Comparison of ENCODE assay signal across 7 mouse cellular contexts in genomic region chr6:149119853-149120252, GRCm38 (mm10). TPM values are rescaled to one million over a fixed set of nuclear protein-coding genes. Genes with fewer than 3 reads are reported as not detected.
DNase-seq lines count a peak whose midpoint lies in the region; ATAC-seq and TF ChIP-seq lines count a peak whose summit lies in the region.

No protein-coding gene starts in this region.

- no peaks in the 10 kb centered on the region for H3K4me1 ChIP-seq in lung, postnatal 0 days (ENCODE audit: insufficient read depth, low read depth, low read length)

- H3K27me3 ChIP-seq in lung, postnatal 0 days (replicated peaks; ENCODE audit: insufficient read depth, low read length): no peaks in the 10 kb centered on the region

- H3K36me3 ChIP-seq in lung, postnatal 0 days (ENCODE audit: insufficient read depth, low read length): no peaks in the 10 kb centered on the region

- H3K4me2 ChIP-seq in lung, postnatal 0 days (replicated peaks; ENCODE audit: low read depth, low read length): no peak overlapping the region

- DNase-seq in CD8-positive naive resting alpha-beta T cell, adult 2 months (ENCODE audit: low read depth in 2 of 2, low spot score in 2 of 2): peak; percentile 37 to 67
- peak; percentile 36 for DNase-seq in MEL-GATA-1-ER (ENCODE audit: extremely low read depth, low read depth)
- peak; percentile 80 for DNase-seq in embryo, embryonic 11 days
- peak; percentile 36 to 76 for DNase-seq in heart, postnatal 14 days
- peak; percentile 75 to 81 for DNase-seq in kidney, postnatal 36 days
- DNase-seq in lung, postnatal 0 days (ENCODE audit: low spot score): peak; percentile 85
- DNase-seq in right cerebral cortex, postnatal 10 days (ENCODE audit: low spot score in 2 of 2): peak; percentile 54 to 61

- WGBS in lung, postnatal 0 days: 16% methylated on average over 2 of the region's 2 CpGs

- H3K27ac ChIP-seq in lung, postnatal 0 days (ENCODE audit: low read length): no peak overlapping the region

- no peak for TF ChIP-seq EP300 in lung, postnatal 0 days (IDR thresholded peaks at IDR 0.05)

- intact Hi-C loops in heart, postnatal 14 days (cut with DNase I): loop anchor here (1.0 to 2.0 kb wide), 3 partner anchors 19 to 109 kb away; partner anchors contain the start of gene Dennd5b

- peak; percentile 30 for ATAC-seq in lung, postnatal 0 days

- no peak overlapping the region for H3K4me3 ChIP-seq in lung, postnatal 0 days (ENCODE audit: low read depth, low read length)

- H3K9me3 ChIP-seq in lung, postnatal 0 days (ENCODE audit: low read length): no peaks in the 10 kb centered on the region

- peak; percentile 85 for TF ChIP-seq CTCF in lung, postnatal 0 days (IDR thresholded peaks at IDR 0.05)

- H3K9ac ChIP-seq in lung, postnatal 0 days (replicated peaks; ENCODE audit: low read depth): no peak overlapping the region

RNA-seq across cellular contexts. Expression of gene Gm10203, which starts 10.1 kb away (rescaled TPM):
- not detected for total RNA-seq in heart, postnatal 14 days (2021)
- polyA plus RNA-seq in lung, postnatal 0 days (2015; fragmentation: Nextera tagmentation; extraction: Ambion mirVana): not detected in 2 replicates

RNA-seq across cellular contexts. Expression of gene Dennd5b, which starts 18.4 kb away (rescaled TPM):
- total RNA-seq in heart, postnatal 14 days (2021): 10 to 100 TPM; 20.5 to 23.3 TPM
- polyA plus RNA-seq in lung, postnatal 0 days (2015; fragmentation: Nextera tagmentation; extraction: Ambion mirVana): 3.6 and 4.3 TPM in 2 replicates

RNA-seq across cellular contexts. Expression of gene Etfbkmt, which starts 19.8 kb away (rescaled TPM):
- total RNA-seq in heart, postnatal 14 days (2021): 10 to 100 TPM; 31.2 to 31.9 TPM
- polyA plus RNA-seq in lung, postnatal 0 days (2015; fragmentation: Nextera tagmentation; extraction: Ambion mirVana): 24.3 and 26.2 TPM in 2 replicates
